Mouse (Mus musculus): ENCODE results near the gene Mybpc3. TPM values are rescaled to one million over a fixed set of nuclear protein-coding genes. Genes with fewer than 3 reads are reported as not detected.
A peak's percentile ranks its signal among the peaks of the same experiment; 100 is the strongest.

Gene Mybpc3
- polyA plus RNA-seq, 1 experiment from 2014 or later = not detected

- Histone ChIP-seq H3K9ac (replicated peaks) (no peak overlapping the region), H3K4me1 (no peaks in the 10 kb centered on the region), H3K4me3 (replicated peaks) (no peak overlapping the region), H3K27me3 (replicated peaks) (no peaks in the 10 kb centered on the region), H3K4me2 (no peak overlapping the region), H3K9me3 (replicated peaks) (no peaks in the 10 kb centered on the region), H3K27ac (replicated peaks) (no peak overlapping the region), H3K36me3 (peaks cover 76% of the 10 kb centered on the region)
- ATAC-seq (ENCODE audit: low FRiP score) = no peak
- WGBS = 91% methylated on average over 3 of the region's 3 CpGs
These were observed 35.0 kb downstream of the Mybpc3 start for GRCm38 (mm10) chr2:91152885-91153377.

DNA sequence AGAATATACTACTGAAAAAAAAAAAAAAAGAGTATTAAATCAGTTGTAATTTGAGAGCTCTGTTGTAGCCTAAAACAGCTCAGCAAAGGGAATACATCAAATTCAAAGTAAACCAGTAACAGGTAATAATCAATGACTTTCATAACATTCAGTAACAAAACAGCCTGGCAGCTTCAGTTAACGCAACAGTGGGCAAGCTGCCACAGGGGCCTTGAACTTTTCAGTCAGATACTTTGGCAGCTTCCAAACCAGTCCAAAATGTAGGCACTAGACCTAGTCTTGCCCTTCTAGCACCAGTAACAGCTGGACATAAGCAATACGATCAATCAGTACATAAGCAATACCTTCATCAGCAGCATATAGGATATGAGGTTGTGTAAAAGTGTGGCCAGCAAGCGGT, 36.1 kb downstream of the Mybpc3 start:
- Histone ChIP-seq H3K4me1 (no peaks in the 10 kb centered on the region), H3K27ac (replicated peaks) (no peak overlapping the region), H3K27me3 (replicated peaks) (no peaks in the 10 kb centered on the region), H3K9ac (replicated peaks) (no peak overlapping the region), H3K36me3 (peaks cover 79% of the 10 kb centered on the region), H3K4me3 (replicated peaks) (no peak overlapping the region), H3K9me3 (replicated peaks) (no peaks in the 10 kb centered on the region), H3K4me2 (no peak overlapping the region)
- ATAC-seq (ENCODE audit: low FRiP score) = no peak
- whole genome bisulfite sequencing = 97% methylated on average over 3 of the region's 3 CpGs

- H3K36me3 ChIP-seq = peaks cover 87% of the 10 kb centered on the region
- 16% methylated on average over 6 of the region's 6 CpGs for WGBS
- H3K27me3 ChIP-seq (replicated peaks) = no peaks in the 10 kb centered on the region
These were observed 39.2 kb downstream of the Mybpc3 start for GRCm38 (mm10) chr2:91157002-91157752.

DNA sequence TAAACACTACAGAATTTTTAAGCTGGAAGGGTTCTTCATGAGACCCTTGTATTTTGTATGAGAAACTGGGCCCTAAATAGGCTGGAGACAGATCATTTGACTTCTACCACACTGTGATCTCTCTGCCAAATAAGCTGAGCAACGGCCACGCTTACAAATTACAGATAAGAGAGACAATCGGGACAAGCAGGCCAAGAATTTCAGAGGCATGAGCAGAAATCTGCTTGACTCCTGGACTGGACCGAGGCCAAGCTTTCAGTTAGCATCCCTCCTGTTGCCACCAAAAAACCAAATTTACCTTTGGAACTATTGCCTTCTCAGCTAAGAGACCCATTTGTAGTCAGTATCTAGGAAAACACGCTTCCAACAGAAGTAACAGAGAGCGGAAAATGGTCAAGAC, 42.6 kb downstream of the Mybpc3 start:
- no peaks in the 10 kb centered on the region for H3K27me3 ChIP-seq (replicated peaks)
- no peaks in the 10 kb centered on the region for H3K4me1 ChIP-seq
- no peak overlapping the region for H3K4me3 ChIP-seq (replicated peaks)
- WGBS = 89% methylated on average over 6 of the region's 6 CpGs
- no peaks in the 10 kb centered on the region for H3K9me3 ChIP-seq (replicated peaks)
- H3K4me2 ChIP-seq = no peak overlapping the region
- no peak overlapping the region for H3K27ac ChIP-seq (replicated peaks)
- no peak overlapping the region for H3K9ac ChIP-seq (replicated peaks)
- ATAC-seq (ENCODE audit: low FRiP score) = no peak
- H3K36me3 ChIP-seq = peaks cover 90% of the 10 kb centered on the region

More at GRCm38 (mm10) chr2:91157002-91157752, 39.2 kb downstream of the Mybpc3 start:
- Histone ChIP-seq H3K9me3 (replicated peaks) (no peaks in the 10 kb centered on the region), H3K4me1 (no peaks in the 10 kb centered on the region), H3K9ac (replicated peaks) (no peak overlapping the region), H3K27ac (replicated peaks) (no peak overlapping the region), H3K4me2 (no peak overlapping the region), H3K4me3 (replicated peaks) (no peak overlapping the region)
- ATAC-seq (ENCODE audit: low FRiP score) = no peak

- WGBS = 90% methylated on average over 4 of the region's 4 CpGs
- no peak overlapping the region for H3K27ac ChIP-seq (replicated peaks)
These were observed 45.0 kb downstream of the Mybpc3 start for GRCm38 (mm10) chr2:91162952-91163351.

GRCm38 (mm10) chr2:91163532-91163931, 45.6 kb downstream of the Mybpc3 start:
- Histone ChIP-seq H3K27ac (replicated peaks) (no peak overlapping the region), H3K9ac (replicated peaks) (no peak overlapping the region), H3K27me3 (replicated peaks) (no peaks in the 10 kb centered on the region), H3K4me3 (replicated peaks) (no peak overlapping the region), H3K9me3 (replicated peaks) (no peaks in the 10 kb centered on the region), H3K4me1 (no peaks in the 10 kb centered on the region), H3K4me2 (no peak overlapping the region), H3K36me3 (peaks cover 87% of the 10 kb centered on the region)
- ATAC-seq (ENCODE audit: low FRiP score) = no peak
- WGBS = 89% methylated on average over 5 of the region's 5 CpGs

More at GRCm38 (mm10) chr2:91162952-91163351, 45.0 kb downstream of the Mybpc3 start:
- no peak overlapping the region for H3K9ac ChIP-seq (replicated peaks)
- no peaks in the 10 kb centered on the region for H3K4me1 ChIP-seq
- peaks cover 90% of the 10 kb centered on the region for H3K36me3 ChIP-seq
- H3K9me3 ChIP-seq (replicated peaks) = no peaks in the 10 kb centered on the region
- ATAC-seq (ENCODE audit: low FRiP score) = no peak
- H3K4me3 ChIP-seq (replicated peaks) = no peak overlapping the region
- no peak overlapping the region for H3K4me2 ChIP-seq
- H3K27me3 ChIP-seq (replicated peaks) = no peaks in the 10 kb centered on the region

- Histone ChIP-seq H3K4me2 (no peak overlapping the region), H3K36me3 (peaks cover 89% of the 10 kb centered on the region), H3K27ac (replicated peaks) (no peak overlapping the region), H3K9ac (replicated peaks) (no peak overlapping the region), H3K27me3 (replicated peaks) (no peaks in the 10 kb centered on the region), H3K9me3 (replicated peaks) (no peaks in the 10 kb centered on the region), H3K4me3 (replicated peaks) (no peak overlapping the region), H3K4me1 (no peaks in the 10 kb centered on the region)
- 91% methylated on average over 6 of the region's 6 CpGs for WGBS
- ATAC-seq (ENCODE audit: low FRiP score) = no peak
These were observed 47.0 kb downstream of the Mybpc3 start for GRCm38 (mm10) chr2:91164991-91165390.

DNA sequence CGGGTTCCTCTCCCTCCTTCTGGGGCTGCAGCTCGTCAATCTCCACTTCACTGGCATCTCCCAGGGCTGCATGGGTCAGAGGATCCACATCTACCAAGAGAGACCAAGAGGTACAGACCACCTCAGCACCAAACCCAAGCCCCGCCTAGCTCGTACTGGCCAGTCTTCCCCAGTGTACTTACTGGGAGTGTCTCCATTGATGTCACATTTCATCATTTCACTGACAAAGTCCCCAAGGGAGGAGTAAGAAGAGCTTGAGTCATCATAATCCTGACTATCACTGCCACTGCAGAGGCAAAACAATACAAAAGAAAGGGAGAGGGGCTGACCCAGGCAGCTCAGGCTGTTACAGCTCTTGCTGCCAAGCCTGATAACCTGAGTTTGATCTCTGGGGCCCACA, 49.7 kb downstream of the Mybpc3 start:
- WGBS = 69% methylated on average over 4 of the region's 4 CpGs
- H3K4me1 ChIP-seq = no peaks in the 10 kb centered on the region
- peaks cover 83% of the 10 kb centered on the region for H3K36me3 ChIP-seq
- H3K27ac ChIP-seq (replicated peaks) = no peak overlapping the region
- no peak overlapping the region for H3K9ac ChIP-seq (replicated peaks)
- ATAC-seq (ENCODE audit: low FRiP score) = no peak
- no peaks in the 10 kb centered on the region for H3K9me3 ChIP-seq (replicated peaks)
- H3K4me3 ChIP-seq (replicated peaks) = no peak overlapping the region
- no peaks in the 10 kb centered on the region for H3K27me3 ChIP-seq (replicated peaks)
- no peak overlapping the region for H3K4me2 ChIP-seq

- H3K36me3 ChIP-seq = peaks cover 84% of the 10 kb centered on the region
- no peak for ATAC-seq (ENCODE audit: low FRiP score)
- 88% methylated on average over 25 of the region's 25 CpGs for WGBS
- no peaks in the 10 kb centered on the region for H3K27me3 ChIP-seq (replicated peaks)
- H3K9ac ChIP-seq (replicated peaks) = no peak overlapping the region
- H3K4me2 ChIP-seq = no peak overlapping the region
- no peak overlapping the region for H3K27ac ChIP-seq (replicated peaks)
- no peaks in the 10 kb centered on the region for H3K4me1 ChIP-seq
- no peak overlapping the region for H3K4me3 ChIP-seq (replicated peaks)
- no peaks in the 10 kb centered on the region for H3K9me3 ChIP-seq (replicated peaks)
These were observed 51.8 kb downstream of the Mybpc3 start for GRCm38 (mm10) chr2:91169587-91170322.

GRCm38 (mm10) chr2:91175490-91175889, 57.5 kb downstream of the Mybpc3 start:
- Histone ChIP-seq H3K27ac (replicated peaks) (no peak overlapping the region), H3K4me1 (peaks cover 12% of the 10 kb centered on the region), H3K36me3 (peaks cover 68% of the 10 kb centered on the region), H3K27me3 (replicated peaks) (no peaks in the 10 kb centered on the region), H3K4me3 (replicated peaks) (no peak overlapping the region), H3K9me3 (replicated peaks) (no peaks in the 10 kb centered on the region), H3K4me2 (no peak overlapping the region), H3K9ac (replicated peaks) (no peak overlapping the region)
- WGBS = 93% methylated on average over 4 of the region's 4 CpGs
- ATAC-seq (ENCODE audit: low FRiP score) = no peak

- Histone ChIP-seq H3K27me3 (replicated peaks) (no peaks in the 10 kb centered on the region), H3K4me1 (peaks cover 19% of the 10 kb centered on the region), H3K4me3 (replicated peaks) (no peak overlapping the region), H3K36me3 (peaks cover 66% of the 10 kb centered on the region), H3K27ac (replicated peaks) (no peak overlapping the region), H3K9me3 (replicated peaks) (no peaks in the 10 kb centered on the region), H3K4me2 (no peak overlapping the region), H3K9ac (replicated peaks) (no peak overlapping the region)
- ATAC-seq (ENCODE audit: low FRiP score) = no peak
- 85% methylated on average over 6 of the region's 6 CpGs for WGBS
These were observed 58.3 kb downstream of the Mybpc3 start for GRCm38 (mm10) chr2:91176234-91176633.

DNA sequence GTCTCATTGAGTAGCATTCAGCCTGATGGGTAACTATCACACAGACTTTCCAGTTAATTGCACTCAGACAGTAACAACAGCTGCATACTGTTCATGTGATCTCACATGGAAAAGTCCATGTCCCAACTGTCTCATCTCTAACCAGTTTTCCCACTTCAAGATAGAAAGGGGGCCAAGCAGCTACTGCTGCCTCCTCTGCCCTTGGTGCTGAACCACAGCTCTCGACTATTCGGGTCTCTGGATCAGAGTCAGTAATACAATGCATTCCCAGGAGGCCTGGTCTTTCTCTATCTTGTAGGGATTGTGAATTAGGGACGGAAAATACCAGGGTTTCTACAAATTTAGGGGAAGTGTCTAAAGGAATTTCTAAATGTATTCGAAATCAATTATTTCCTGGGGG, 61.9 kb downstream of the Mybpc3 start:
- Histone ChIP-seq H3K9me3 (replicated peaks) (no peaks in the 10 kb centered on the region), H3K27ac (replicated peaks) (no peak overlapping the region; the same call in 1 of the 2 replicates), H3K4me1 (peaks cover 36% of the 10 kb centered on the region), H3K4me3 (replicated peaks) (no peak overlapping the region), H3K27me3 (replicated peaks) (no peaks in the 10 kb centered on the region), H3K4me2 (peak overlapping the region; percentile 88; the same call in 1 of the 2 replicates), H3K9ac (replicated peaks) (no peak overlapping the region), H3K36me3 (peaks cover 32% of the 10 kb centered on the region)
- ATAC-seq (ENCODE audit: low FRiP score) = no peak
- 43% methylated on average over 4 of the region's 4 CpGs for WGBS

Measured in neural tube, embryonic 15.5 days (tissue).